Mouse (Mus musculus): ENCODE results near the gene Dohh.

- TF ChIP-seq CTCF (IDR thresholded peaks at IDR 0.05) = no peak
- TF ChIP-seq EP300 (IDR thresholded peaks at IDR 0.05) = no peak
Measured at GRCm38 (mm10) chr10:81410981-81411380, 26.8 kb downstream of the Dohh start.
